Mouse (Mus musculus) liver, postnatal 0 days (tissue): ENCODE results near the gene Pacrg.

Experiments
- CTCF ChIP-seq: sonication (generic); IDR thresholded peaks from 2 replicates; pipeline ENCODE4 v1.5.1; 2016; ENCODE audit warnings: antibody characterized with exemption, low read depth
- EP300 ChIP-seq: IDR thresholded peaks from 2 replicates; pipeline ENCODE4 v1.6.1; 2016; ENCODE audit warnings: antibody characterized with exemption, low read depth, mild to moderate bottlenecking

GRCm38 (mm10) chr17:10677098-10677497, 163.0 kb downstream of the Pacrg start:
- TF ChIP-seq CTCF (no peak), EP300 (no peak)
